Mouse (Mus musculus) lung, postnatal 10 days (tissue): ENCODE data around the gene Krt86.

ENCODE experiments used
- DNase-seq: peaks from one replicate; pipeline ENCODE4 v3.0.0; 2021

Krt86 gene

DNA sequence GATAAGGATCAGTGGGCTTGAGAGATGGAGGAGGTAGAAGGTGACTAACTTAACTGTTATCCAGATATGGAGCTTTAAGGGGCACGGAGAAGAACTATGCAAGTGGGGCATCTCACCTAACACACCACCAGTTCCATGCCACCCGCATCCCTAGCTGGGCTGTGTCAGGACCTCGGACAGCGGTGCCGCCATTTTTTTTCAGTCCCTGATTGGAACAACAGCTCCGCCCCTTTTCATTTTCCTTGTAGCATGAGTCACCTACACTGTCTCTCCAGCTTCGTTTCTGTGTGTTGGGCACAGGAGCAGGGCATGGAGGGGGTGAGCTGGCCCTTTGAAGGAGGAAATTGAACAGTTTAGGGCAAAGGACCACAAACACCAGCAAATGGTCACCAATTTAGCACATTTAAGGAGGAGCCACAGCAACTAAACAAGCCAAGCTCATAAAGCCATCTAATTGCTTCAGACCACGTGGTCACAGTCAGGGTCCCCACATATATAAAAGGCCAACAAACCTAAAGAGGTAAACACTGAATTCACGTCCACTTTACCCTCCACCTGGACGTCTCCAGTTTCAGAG lies at the start of gene Krt86:
Krt86 (plus strand) TSS at position 527 of the 577 bp plus-strand sequence.
- DNase-seq, result peak; percentile 60

DNA sequence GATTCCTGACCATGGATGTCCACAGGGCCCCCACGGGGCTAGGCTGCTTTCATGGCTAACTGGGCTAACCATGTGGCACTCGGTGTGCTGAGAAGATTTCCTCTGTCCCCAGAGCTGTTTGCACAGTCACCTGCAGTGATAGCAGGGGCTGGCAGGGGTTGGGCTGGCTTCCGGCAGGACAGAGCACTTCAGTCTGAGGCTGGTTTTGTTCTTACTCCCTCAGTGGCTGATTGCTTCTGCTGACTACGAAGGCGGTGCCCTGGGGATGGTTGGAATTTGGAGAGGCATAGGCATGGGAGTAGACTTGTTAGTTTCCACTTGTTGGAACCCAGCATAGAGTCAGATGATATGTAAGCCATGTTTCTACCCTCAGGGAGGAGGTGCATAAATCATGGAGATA lies 48.4 kb upstream of the Krt86 start:
- peak; percentile 43 for DNase-seq

DNA sequence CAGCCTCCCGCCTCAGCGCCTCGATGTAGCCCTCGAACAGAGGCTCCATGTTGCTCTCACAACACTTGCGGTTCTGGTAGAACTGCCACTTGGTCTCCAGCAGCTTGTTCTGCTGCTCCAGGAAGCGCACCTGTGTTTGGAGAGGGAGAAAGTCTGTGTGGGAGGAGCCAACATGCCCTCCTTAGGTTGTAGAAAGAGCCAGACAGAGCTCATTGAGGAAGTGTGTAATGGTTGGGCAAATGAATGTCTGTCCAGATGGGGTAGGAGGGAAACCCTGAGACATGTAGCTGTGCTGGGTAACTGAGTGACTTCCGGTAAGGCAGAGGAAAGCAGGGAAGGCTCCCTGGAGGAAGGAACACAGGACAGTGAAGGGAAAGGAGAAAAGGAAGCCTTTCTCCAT lies 36.7 kb upstream of the Krt86 start:
- no peak for DNase-seq

DNA sequence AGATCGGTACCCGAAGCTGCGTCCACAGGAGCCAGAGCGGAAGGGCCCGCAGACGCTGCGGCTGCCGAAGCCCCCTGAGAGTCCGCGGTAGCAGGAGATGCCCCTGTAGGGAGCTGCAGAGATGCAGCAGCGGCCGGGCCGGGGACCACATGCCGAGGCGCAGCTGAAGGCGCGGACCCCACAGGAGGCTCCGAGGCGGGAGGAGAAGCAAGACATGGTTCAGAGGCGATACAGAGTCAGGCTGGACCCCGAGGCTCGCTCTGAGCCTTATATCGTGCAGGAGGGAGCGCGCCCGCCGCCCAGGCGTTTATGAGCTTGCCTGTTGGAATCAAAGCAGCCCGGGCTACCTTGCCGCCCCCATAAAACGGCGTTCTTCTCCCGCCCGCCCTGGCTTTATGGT lies 34.7 kb upstream of the Krt86 start, which contains the start of gene Krt87:
Krt87 (minus strand) TSS at position 250 of the 400 bp plus-strand sequence.
- no peak for DNase-seq

DNA sequence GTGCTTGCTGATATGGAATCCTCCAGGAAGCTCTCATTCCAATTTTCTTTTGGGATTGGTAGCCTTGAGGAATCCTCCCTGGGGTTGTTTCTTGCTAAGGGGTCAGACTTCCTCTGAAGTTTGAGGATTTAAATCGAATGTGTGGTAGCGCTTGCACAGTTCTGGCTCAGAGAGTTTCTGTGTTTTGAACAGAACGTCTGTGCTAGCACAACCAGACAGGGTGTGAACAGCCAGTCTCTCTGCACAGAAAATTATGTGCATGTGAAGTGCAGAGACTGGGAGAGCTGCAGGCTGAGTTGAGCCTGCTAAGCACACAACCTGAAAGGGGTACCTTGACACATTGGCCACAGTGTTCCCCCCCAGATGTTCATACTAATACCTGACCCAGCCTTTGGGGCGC lies 32.4 kb upstream of the Krt86 start:
- DNase-seq, result no peak

DNA sequence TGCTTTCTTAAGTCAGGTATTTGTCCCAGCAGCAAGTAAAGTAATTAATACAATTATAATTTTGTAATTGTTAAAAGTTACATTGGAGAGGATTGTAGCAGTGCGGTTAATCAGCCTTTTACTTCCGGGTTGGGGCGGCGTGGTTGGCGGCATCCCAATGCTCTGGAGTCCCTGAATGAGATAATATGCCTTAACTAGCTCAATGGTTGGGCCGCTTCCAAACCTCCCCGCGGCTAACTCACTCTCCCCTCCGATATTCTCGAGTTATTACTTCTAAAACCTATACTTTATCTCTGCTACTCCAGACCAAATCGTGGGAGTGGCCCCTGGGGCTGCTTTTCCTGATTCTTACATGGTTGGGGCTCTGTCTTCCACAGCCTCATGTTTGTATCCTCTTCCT lies 26.7 kb upstream of the Krt86 start:
- no peak for DNase-seq

DNA sequence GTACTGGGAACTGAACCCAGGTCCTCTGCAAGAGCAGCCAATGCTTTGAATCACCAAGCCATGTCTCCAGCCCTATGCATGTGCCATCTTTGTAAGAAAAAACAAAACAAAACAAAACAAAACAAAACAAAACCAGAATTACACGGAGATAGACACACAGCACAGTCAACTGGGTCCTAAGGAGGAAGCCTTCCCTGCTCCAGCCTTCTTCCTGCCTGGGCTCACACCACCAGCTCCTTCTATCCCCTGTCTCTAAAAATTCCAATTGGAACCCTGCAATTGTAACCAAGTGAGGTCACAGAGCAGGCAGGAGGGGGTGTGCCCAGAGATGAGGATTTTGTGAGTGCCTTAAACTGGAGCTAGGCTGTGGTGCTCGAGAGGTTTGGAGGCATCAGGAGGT lies 25.8 kb upstream of the Krt86 start, which contains the start of gene Krt88:
Krt88 (plus strand) TSS at position 301 of the 400 bp plus-strand sequence.
- no peak for DNase-seq

DNA sequence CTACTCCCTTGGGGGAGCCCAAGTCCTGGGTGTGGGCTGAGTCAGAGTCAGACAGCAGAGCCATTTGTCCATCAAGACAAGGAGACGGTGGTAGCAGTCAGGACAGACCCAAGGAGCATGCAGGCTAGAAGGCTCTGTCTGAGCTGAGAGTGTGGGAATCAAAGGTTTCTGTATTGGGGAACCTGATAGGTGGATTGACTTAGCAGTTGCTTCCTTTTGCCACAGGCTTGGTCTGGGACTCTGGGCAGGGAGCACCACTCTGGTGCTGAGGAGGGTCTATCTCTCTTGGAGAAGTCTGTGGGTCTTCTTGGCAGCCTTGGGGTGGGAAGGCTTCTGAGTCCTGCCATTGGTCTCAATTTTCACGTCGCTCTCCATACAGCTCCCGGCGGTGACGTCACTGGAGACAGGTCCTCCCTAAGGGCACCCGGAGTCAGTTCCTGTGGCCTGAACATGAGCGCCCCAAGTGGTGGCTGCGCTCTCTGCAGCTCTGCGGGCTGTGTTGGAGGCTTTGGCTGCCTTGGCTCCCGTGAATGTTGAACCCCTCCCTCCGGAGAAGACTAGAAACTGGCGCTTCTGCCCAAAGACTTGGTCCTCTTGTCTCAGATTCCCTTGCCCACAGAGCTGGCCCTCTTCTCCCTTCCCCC lies 20.1 kb upstream of the Krt86 start:
- DNase-seq, result peak; percentile 89

DNA sequence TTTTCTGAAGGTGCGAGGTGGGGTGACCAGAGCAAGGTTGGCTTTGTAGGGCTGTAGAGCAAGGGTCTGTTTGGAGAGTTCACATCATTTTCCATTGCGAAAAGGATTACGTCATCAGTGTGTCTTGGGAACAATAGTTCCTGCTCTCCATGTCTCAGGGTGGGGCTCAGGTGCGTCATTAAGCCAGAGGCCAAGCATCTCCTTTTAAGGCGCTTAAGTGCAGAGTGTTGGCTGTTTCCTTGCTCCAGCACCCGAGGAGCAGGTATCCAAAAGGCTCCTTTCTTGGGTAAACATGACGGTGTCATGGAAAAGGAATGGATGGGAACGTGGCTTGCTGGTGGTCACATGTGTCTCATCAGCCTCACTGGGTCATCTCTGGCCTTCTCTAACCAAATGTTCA lies 18.5 kb upstream of the Krt86 start:
- DNase-seq, result no peak

DNA sequence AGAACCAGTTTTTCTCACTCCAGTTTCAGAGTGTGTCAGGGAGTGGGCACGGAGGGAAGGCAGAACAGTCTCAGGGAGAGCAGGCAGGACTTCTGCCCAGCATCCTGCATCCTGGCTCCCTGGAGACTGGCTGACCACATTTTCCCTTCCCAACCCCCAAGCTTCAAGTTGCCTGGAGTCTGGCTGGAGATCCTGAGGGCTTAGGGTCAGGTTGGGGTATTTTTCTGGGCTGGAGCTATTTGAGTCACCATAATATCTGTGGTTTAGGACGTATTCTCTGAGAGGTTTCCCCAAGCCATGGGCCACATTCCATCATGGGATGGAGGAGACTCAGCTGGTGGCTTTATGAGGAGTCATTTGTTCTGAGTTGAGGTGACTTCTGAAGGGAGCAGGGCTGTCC lies 18.0 kb upstream of the Krt86 start:
- DNase-seq, result no peak

DNA sequence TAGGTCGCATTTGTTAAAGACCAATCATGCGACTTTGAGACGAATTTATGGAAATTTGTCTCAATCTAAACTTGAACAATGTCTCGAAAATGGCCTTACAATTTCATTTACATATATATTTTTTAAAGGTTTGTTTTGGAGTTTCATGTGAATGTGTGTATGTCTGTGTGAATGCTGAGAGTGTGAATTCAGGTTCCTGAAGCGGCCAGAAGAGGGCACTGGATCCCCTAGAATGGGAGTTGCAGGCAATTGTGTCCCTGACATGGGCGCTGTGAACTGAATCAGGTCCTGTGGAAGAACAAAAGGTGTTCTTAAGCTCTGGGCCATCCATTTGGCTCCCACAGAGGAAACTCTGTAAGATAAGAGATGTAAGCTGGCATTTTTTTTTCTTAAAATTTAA lies 17.4 kb upstream of the Krt86 start:
- DNase-seq, result no peak

DNA sequence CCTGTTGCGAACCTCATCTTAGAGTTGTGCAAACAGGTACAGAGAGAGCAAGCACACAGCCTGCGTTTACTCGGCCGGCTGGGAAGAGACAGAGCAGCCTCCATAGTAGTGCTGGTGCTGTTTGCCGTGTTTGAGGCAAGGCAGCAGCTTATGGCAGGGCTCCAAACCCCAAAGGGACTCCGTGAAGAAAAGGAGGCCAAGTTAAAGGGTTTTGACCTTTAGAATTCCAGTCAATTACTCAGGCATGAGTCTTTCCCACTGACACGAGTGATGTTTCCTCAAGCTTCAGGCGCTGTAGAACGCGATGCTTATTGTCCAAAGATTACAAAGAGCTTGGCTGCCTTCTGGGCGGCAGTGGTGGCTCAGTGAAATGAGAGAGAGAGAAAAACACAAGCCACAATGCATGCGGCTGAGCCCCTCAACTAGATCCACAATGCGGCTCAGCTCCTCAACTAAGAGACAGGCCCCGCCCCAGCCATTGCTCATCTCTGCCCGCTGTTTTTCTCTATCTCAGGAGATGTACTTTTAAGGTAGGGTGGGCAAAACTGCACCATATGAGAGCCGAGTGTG lies 14.8 kb upstream of the Krt86 start:
- DNase-seq, result no peak

DNA sequence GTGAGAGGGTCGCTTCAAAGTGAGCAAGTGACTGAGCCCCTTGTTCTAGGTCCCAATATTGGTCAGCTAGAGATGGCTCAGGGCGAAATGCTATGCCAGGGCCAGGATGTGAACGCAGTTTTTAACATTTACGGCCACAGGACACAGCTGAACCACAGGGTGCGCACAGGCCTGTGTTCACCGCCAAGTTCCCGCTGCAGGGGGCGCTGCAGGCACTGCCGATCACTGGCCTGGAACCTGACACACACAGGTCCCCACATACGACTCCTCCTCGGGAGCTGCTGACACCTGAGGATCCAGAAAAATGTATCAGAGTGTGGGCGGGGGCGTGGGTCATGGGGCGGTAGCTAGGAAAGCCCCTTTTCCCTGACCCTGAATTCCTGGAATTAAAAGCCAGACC lies 14.0 kb upstream of the Krt86 start:
- DNase-seq, result no peak

DNA sequence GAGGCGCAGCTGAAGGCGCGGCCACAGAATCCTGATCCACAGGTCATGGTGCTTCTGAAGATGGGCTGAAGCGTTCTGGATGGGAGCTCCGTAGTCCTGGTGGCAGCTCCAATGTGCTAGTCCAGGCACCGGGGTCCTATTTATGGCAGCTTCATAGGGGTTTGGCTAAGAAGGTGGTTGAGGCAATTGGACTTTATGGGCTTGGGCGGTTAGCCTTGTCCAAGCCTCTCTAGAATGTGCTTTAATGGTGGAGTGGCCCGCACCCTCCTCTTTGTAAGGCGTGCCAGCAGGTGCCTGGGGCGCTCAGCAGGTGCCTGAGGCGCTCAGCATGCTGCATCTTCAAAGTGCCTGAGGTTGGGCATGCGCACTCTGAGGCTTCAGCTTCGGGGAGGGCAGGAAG lies 9.6 kb upstream of the Krt86 start, which contains the start of gene Krt81:
Krt81 (minus strand) TSS at position 101 of the 400 bp plus-strand sequence.
- no peak for DNase-seq

DNA sequence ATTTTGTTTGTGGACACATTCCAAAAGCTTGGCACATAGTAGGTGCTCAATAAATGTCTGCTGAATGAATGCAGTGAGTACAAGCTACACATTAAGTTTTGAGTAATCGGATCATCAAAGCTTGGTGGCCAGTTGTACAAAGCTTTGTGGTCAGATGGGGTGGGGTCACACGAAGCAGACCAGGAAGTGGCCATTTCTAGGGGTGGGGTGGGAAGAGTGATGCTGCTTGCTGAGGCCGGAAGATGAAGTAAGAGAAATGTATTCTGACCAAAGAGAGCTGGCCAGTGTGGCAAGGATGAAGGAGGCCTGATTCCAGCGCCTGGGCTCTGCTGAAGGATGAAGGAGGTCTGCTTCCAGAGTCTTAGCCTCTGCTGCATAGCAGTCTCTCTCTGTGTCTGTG lies 4.2 kb upstream of the Krt86 start:
- DNase-seq, result no peak

DNA sequence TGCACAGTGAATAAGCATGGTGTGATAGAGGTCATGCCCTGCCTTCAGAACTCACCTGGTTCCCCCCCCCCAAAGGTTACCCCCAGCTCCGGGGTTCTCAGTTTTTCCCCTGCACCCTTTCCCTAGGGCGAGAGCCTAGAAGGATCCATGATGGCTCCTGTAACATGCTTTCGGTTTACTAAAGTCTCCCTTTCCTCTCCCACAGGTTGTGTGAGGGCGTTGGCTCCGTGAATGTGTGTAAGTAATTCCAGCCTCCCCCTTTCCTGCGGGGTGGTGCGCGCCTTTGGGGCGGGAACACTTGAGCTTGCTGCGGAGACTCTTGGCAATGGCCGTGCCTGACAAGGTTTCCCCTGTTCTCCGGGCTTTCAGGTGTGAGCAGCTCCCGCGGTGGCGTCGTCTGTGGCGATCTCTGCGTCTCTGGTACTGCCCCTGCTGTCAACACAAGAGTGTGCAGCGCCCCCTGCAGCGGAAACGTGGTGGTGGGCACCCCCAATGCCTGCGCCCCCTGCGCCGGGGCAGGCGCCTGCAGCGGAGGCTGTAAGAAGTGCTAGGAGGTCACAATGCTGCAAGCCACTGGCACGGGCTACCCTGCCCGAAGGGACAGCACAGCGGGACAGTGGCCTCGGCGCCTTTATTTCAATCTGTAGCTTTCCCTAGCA lies 5.9 kb downstream of the Krt86 start:
- peak; percentile 71 for DNase-seq

DNA sequence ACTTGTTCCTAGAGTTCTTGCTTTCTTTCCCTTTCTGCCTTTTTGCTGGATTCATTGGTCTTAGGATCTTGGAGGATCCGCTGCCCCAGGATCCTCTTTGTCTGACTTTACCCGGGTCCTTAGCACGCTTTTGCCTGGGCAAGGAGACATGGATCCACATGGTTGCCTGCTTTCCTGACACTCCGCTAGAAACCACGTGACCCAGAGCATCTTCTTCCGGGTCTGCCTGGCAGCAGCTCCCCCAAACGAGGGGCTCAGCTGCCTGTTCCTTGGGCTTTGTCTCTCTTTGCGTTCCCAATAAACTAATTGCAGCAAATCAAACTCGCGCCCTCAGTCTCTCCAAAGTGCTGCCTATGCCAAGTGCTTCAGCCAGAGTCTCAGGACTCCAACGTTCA lies 6.4 kb downstream of the Krt86 start:
- DNase-seq, result no peak

DNA sequence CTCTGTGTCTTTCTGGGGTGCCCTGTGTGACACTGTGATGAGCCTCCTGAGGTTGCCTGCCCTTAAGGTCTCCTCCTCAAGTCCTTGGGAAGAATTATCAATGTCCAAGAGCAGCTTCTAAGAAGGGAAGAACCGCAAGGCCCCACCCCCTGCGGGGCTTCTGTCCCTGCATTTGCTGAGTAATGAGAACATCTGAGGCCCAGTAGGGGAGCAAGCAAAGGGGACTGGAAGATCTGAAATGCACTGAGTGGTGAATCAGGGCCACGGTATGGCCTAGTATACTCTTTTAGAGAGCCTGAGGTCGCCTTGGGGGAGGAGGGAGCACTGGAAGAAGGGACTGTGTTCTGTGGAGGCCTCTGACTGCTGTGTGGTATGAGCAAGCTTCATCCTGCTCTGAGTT lies 8.8 kb downstream of the Krt86 start:
- DNase-seq, result no peak

DNA sequence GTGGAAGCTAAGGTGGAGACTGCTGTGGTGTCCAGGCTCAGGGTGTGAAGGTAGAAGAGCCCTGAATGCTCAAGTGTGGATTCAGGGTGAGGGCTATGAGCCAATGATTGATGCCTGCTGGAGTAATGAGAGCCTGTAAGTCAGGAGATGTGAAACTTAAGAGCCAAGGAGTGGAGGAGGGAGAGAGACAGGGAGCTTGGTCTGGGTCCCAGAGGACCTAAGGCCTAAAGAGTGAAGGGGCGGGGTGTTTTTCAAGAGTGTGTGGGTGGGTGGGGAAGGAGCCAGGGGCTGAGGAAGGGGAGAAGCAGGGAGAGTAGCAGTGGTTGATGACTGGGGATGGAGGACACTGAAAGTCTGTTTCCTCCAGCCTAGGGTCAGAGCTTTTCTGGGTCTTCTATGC lies 10.4 kb downstream of the Krt86 start:
- no peak for DNase-seq

DNA sequence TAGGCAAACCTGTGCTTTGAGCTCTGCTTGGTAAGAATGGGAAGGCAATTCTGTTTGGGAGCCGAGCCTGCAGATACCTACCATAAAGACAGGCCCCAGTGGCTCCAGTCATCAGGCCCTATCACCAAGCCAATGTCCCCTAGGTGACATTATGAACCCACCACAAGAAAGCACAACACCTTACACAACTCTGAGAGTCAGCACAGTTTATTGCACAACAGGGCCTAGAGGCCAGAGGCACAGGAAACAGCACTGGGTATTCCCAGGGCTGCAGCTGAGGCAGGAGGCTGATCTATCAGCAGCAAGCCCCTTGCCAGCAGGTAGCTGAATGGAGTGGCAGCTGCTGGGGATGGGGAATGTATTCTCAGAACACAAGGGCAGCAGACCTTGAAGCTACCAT lies 11.7 kb downstream of the Krt86 start:
- no peak for DNase-seq

DNA sequence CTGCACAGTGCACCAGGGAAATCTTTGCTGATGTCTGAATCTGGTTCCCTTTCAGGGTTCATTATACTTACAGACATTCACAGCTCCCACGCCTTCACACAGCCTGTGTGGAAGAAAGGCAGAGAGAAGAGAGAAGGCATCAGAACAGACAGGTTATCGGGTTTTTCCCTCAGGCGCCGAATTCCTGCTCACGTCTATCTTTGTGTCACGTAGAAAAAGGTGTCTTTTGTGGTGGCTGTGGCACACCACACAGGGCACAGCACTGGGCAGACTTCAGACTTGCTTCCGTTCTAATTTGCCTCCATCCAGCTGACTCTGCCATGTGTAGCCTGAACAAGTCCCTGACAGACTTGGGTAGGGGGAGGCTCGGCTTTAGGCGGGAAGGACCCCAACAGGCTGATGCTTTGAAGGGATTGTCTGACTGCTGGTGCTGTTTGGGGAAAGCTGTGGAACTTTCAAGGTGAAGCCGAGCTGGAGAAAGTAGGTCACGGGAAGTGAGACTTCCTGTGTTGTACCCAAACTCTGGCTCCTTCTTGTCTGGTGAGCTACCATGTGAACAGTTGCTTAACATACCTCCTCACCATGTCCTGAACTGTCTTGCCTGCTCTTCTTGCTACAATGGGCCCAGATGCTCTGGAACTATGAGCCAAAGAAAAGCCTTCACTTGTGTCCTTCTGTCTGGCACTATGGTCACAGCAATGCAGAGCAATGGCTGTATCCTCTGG lies 12.8 kb downstream of the Krt86 start:
- DNase-seq, result no peak

DNA sequence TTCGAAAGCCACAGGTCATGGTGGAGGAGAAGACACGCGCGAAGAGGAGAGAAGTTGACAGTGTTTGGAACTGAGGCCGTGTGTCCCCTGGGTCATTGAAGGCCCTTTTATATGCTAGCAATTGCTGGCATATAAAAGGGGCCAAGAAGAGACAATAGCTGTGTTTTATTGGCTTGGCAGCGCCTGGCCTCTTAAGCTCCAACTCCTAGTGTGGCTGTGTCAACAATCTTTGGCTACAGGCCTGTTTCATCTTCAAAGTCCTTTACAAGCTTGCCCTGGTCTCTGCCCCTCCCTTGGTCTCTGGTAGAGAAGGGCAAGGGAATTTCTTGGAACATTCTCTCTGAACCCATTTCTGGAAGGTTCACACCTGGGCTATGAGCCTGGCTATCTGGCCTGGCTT lies 18.2 kb downstream of the Krt86 start, which contains the start of gene Krt83:
Krt83 (minus strand) TSS at position 82 of the 400 bp plus-strand sequence.
- peak; percentile 10 for DNase-seq

DNA sequence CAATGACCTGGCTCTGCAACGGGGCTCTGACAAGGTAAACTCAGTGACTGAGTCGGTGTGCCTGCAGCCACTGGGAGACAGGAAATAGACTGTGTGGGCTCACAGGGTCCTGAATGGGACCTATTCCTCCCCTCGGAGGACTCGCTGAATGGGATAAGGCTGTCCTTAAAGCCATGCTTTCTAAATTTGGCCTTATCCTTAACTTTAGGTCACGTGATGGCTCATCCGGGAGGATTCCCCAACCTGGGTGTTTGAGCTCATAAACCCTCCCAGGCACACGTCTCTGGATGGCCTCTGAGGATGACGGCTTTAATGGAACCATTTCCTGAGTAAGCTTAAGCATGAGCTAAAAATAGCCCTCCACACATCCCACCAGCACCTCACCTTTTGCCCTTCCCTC lies 19.4 kb downstream of the Krt86 start:
- no peak for DNase-seq
